Mouse (Mus musculus): ENCODE measurements around the gene Slc16a2. TPM values are rescaled to one million over a fixed set of nuclear protein-coding genes. Genes with fewer than 3 reads are reported as not detected.

Gene Slc16a2
- polyA plus RNA-seq (2011; ENCODE audit: insufficient read length, low read depth, missing spikeins) = 16.4 and 31.3 TPM in 2 replicates

DNA sequence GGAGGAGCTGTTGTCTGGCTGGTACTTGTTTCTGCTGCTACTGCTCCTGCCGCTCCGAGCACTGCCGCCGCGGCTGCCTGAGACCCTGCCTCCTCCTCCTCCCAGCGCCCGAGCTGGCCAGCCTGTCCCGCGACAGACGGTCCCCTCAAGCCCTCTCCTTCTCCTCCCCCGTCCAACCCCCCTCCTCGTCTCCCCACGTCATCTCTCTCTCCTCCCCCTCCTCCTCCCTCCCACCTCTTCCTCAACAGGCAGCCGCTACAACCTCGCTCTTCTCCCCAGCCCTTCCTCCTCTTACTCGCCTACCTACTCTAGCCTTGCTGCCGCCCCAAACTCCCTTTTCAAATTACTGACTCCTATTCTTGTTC, at the start of gene Slc16a2:
Gene Slc16a2, minus strand, starts transcription at position 152 of the 365 bp plus-strand sequence.
- TF ChIP-seq POLR2A (IDR thresholded peaks at IDR 0.05; ENCODE audit: low read depth, low read length) (peak; percentile 69), CTCF (IDR thresholded peaks at IDR 0.05; ENCODE audit: borderline replicate concordance, insufficient read depth, low read length) (no peak)
- Histone ChIP-seq H3K27ac (ENCODE audit: insufficient read depth, low read length) (peak within 1 kb of the TSS; percentile 54; the same call in 1 of the 2 replicates), H3K4me1 (ENCODE audit: control insufficient read depth, insufficient read depth, low read length) (no peaks in the 10 kb centered on the region), H3K4me3 (ENCODE audit: insufficient read depth, low read length) (peak within 1 kb of the TSS; percentile 55)

DNA sequence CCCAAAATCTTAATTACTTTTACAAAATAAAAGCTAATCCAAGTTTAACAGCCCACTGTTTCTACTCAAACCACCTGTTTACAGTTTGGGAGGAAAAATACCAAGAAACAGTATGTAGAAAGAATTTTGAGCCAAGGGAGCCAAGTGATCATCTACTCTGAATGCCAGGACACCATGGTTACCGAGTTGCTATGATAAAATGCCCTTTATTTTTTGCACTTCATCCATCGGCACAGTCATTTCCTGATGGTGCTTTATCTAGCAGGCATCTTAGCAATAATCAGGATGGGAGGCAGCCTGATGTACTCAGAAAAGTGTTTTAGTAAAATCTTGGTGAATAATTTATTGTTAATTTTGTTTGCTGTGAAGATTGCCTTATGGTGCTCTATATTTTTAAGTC, 41.7 kb upstream of the Slc16a2 start:
- Histone ChIP-seq H3K4me3 (ENCODE audit: insufficient read depth, low read length) (no peak overlapping the region), H3K27ac (ENCODE audit: insufficient read depth, low read length) (no peak overlapping the region), H3K4me1 (ENCODE audit: control insufficient read depth, insufficient read depth, low read length) (no peaks in the 10 kb centered on the region)
- TF ChIP-seq CTCF (IDR thresholded peaks at IDR 0.05; ENCODE audit: borderline replicate concordance, insufficient read depth, low read length) (no peak), POLR2A (IDR thresholded peaks at IDR 0.05; ENCODE audit: low read depth, low read length) (no peak)

DNA sequence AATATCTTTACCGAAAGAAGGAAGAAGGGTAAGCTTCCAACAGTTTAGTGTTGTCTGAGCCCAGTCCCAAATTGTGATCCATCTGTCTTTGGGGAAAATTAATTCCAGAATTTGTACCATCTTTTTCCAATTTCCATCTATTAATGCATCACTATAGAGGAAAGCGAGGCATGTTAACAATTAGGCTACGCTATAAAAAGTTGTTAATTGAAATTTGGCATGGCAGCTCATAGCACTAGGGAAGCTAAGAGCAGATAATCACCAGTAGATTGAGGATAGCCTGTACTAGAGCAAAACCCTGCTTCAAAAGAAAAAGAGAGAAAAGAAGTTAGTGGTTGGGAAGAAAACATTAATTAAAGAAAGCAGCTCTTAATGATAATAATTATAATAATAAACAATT, 41.1 kb upstream of the Slc16a2 start:
- no peak overlapping the region for H3K27ac ChIP-seq (ENCODE audit: insufficient read depth, low read length)
- TF ChIP-seq CTCF (IDR thresholded peaks at IDR 0.05; ENCODE audit: borderline replicate concordance, insufficient read depth, low read length) = no peak
- no peak for TF ChIP-seq POLR2A (IDR thresholded peaks at IDR 0.05; ENCODE audit: low read depth, low read length)
- no peak overlapping the region for H3K4me3 ChIP-seq (ENCODE audit: insufficient read depth, low read length)
- H3K4me1 ChIP-seq (ENCODE audit: control insufficient read depth, insufficient read depth, low read length) = no peaks in the 10 kb centered on the region

DNA sequence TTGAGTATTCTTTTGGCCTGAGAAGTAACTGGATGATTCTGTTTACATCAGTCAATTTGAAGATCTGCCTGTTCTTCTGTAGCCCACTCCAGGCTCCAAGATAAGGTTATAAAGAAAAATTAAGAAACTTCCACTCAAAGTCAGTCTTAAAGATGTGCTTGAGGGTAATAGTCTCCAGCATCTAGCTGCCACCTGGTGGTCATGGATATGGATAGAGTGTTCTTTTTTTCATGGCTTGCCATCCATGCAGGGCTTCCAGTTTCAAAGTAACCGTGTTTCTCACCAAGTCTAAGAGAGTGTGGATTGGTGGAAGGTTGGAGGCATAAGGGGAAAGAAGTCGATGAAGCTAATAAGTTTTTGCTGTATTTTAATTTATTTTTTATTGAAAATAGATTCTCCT, 23.5 kb upstream of the Slc16a2 start:
- Histone ChIP-seq H3K27ac (ENCODE audit: insufficient read depth, low read length) (no peak overlapping the region), H3K4me1 (ENCODE audit: control insufficient read depth, insufficient read depth, low read length) (no peaks in the 10 kb centered on the region), H3K4me3 (ENCODE audit: insufficient read depth, low read length) (no peak overlapping the region)
- TF ChIP-seq POLR2A (IDR thresholded peaks at IDR 0.05; ENCODE audit: low read depth, low read length) = no peak
- TF ChIP-seq CTCF (IDR thresholded peaks at IDR 0.05; ENCODE audit: borderline replicate concordance, insufficient read depth, low read length) = no peak

DNA sequence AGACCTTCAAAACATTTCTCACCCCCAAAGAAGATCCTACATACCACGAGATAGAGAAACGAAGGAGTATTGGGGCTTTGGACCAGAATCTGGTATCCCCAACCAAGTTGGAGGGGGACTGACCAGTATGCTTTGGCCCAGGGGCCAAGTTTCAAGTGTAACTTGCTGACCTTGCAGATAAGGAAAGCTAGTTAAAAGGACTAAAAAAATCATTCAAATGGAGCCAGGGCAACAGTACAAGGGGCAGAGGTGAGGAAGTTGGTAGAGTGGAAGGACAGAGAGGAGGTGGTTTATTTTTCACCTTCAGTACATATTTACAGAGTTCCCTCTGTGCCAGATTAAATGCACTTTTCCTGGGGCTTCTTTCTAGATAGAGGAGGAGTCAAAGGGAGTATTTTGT, 7.1 kb upstream of the Slc16a2 start:
- Histone ChIP-seq H3K4me3 (ENCODE audit: insufficient read depth, low read length) (no peak overlapping the region), H3K27ac (ENCODE audit: insufficient read depth, low read length) (no peak overlapping the region), H3K4me1 (ENCODE audit: control insufficient read depth, insufficient read depth, low read length) (no peaks in the 10 kb centered on the region)
- TF ChIP-seq POLR2A (IDR thresholded peaks at IDR 0.05; ENCODE audit: low read depth, low read length) (no peak), CTCF (IDR thresholded peaks at IDR 0.05; ENCODE audit: borderline replicate concordance, insufficient read depth, low read length) (no peak)

DNA sequence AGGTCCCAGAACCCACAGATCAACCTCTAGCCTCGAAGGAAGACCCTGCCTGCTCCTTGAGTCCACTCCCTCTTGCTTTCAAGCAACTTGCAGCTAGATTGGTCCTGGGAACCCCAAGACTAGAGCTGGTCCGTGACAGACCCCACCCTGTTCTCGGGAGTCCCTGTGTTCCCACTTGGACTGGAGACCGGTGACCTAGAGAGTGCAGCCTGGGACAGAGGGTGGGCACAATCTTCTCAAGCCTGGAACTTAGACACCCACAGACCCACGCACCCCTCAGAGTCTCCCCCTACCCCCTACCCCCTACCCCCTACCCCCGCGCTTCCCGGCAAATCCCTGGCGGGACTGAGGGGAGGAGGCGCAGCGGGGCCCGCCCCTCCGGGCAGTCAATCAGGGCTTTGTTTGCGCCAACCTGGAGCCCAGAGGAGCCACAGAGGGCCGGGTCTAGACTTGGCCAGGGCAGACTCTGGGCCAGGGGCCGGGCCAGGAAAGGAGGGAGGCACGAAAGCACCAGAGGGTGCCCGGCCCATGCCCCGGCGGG, 558 bp upstream of the Slc16a2 start:
- Histone ChIP-seq H3K27ac (ENCODE audit: insufficient read depth, low read length) (peak overlapping the region; percentile 54; the same call in 1 of the 2 replicates), H3K4me3 (ENCODE audit: insufficient read depth, low read length) (peak overlapping the region; percentile 55), H3K4me1 (ENCODE audit: control insufficient read depth, insufficient read depth, low read length) (no peaks in the 10 kb centered on the region)
- TF ChIP-seq POLR2A (IDR thresholded peaks at IDR 0.05; ENCODE audit: low read depth, low read length) = no peak
- TF ChIP-seq CTCF (IDR thresholded peaks at IDR 0.05; ENCODE audit: borderline replicate concordance, insufficient read depth, low read length) = no peak

DNA sequence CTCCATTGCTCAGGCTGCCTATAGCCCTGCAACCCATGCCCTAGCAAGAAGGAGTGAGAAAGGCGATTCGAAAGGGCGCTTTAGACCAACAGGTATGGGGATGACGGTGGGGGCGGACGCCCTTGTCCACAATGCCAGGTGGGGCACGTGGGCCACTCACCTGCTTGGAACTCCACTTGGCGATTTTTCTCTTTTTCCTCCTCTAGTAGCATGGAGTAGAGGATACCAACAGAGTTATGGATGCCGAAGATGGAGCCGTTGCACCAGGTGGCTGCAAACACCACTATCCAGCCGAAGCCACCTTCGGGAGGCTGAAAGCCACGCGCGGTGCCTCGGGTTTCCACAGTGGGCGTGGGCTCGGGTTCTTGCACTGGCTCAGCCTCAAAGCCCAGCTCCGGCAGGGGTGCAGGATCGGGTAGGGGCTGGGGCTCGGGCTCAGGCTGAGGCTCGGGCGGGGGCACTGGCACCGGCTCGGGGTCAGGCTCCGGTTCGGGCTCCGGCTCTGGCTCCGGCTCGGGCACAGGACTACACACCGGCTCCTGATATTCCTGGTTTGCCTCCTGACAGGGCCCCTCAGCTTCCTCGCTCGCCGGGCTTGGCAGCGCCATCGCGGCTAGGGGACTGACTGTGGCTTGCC, 470 bp downstream of the Slc16a2 start:
- Histone ChIP-seq H3K4me3 (ENCODE audit: insufficient read depth, low read length) (peak overlapping the region; percentile 40), H3K4me1 (ENCODE audit: control insufficient read depth, insufficient read depth, low read length) (no peaks in the 10 kb centered on the region), H3K27ac (ENCODE audit: insufficient read depth, low read length) (no peak overlapping the region)
- no peak for TF ChIP-seq CTCF (IDR thresholded peaks at IDR 0.05; ENCODE audit: borderline replicate concordance, insufficient read depth, low read length)
- TF ChIP-seq POLR2A (IDR thresholded peaks at IDR 0.05; ENCODE audit: low read depth, low read length) = no peak

DNA sequence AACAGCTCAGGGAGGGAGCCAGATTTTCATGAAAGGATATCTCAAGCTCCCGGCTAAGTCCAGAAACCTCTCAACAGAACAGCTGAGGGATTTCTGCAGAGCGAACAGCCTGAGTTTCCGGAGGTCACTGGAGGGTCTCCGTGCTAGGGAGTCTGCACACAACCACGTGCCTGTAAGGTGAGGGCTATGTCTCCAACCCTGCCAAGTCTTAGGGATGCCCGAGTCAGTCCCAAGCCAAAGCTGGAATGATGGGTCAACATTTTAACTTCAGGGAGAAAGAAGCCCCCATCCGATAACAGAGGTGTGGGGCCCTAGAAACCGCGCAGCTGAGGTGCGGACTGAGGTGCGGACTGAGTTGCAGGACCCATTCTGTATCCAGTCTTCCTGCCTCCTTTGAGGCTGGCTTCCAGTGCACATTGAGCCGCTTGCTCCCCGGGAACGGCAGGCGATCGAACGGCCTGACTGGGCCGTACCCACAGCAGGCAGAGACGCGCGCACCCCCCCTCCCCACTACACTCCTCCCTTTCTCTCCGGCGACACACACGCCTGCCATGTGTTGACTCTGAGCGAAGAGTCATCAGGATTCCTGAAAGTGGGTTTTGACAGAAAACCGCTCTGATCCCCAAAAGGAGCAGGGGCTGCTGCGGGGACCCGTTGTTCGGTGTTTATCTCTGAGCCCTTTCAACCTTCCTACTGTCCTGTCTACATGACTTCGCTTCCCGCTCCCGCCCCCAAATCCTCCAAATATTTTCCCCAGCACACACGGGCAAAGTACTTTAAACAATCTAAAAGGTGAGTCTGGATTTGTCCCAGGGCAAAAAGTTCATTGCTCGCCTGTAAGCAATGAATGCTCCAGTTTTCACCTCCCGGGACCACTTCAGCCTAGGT, 1.2 kb downstream of the Slc16a2 start:
- H3K4me1 ChIP-seq (ENCODE audit: control insufficient read depth, insufficient read depth, low read length) = no peaks in the 10 kb centered on the region
- H3K27ac ChIP-seq (ENCODE audit: insufficient read depth, low read length) = no peak overlapping the region
- TF ChIP-seq CTCF (IDR thresholded peaks at IDR 0.05; ENCODE audit: borderline replicate concordance, insufficient read depth, low read length) (no peak), POLR2A (IDR thresholded peaks at IDR 0.05; ENCODE audit: low read depth, low read length) (no peak)
- peak overlapping the region; percentile 40 for H3K4me3 ChIP-seq (ENCODE audit: insufficient read depth, low read length)

DNA sequence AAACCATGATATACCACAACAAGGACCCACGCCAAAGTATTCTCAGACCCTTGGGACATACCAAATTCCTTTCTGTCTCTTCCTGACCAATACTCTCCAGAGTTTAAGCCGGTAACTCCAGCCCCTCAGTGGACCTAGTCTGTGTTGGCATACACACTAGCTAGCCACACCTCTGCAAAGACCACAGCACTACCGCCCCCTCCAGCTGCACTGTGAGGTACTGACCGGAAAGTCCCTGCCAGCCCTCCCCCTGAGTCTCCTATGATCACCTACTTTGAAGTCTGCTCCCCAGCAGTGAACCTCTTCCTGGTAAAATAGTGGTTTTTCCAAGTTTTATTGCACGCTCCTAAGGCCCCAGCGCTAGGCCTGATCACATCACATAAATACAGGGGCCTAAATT, 2.5 kb downstream of the Slc16a2 start:
- TF ChIP-seq CTCF (IDR thresholded peaks at IDR 0.05; ENCODE audit: borderline replicate concordance, insufficient read depth, low read length) = no peak
- no peak for TF ChIP-seq POLR2A (IDR thresholded peaks at IDR 0.05; ENCODE audit: low read depth, low read length)
- H3K4me3 ChIP-seq (ENCODE audit: insufficient read depth, low read length) = no peak overlapping the region
- no peaks in the 10 kb centered on the region for H3K4me1 ChIP-seq (ENCODE audit: control insufficient read depth, insufficient read depth, low read length)
- H3K27ac ChIP-seq (ENCODE audit: insufficient read depth, low read length) = no peak overlapping the region

DNA sequence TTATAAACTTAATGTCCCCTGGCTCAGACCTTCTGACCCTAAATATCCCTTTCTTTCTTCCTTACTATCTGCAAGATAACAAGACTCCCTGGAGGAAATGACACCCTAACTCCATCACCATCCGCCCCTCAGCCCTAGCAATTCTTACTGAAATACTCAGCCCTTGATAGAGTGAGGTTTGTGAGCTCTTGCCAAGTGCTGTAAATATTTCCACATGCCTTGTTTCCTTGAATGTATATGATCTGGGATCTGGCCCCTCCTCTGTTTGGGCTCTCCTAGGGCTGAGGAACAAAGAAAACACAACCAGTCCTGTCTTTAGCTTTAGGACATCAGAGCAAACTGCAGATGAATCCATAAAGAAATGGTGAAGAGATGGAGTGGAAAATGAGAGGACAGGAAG, 9.1 kb downstream of the Slc16a2 start:
- H3K4me1 ChIP-seq (ENCODE audit: control insufficient read depth, insufficient read depth, low read length) = no peaks in the 10 kb centered on the region

More for the DNA sequence above, 9.1 kb downstream of the Slc16a2 start:
- TF ChIP-seq CTCF (IDR thresholded peaks at IDR 0.05; ENCODE audit: borderline replicate concordance, insufficient read depth, low read length) (no peak), POLR2A (IDR thresholded peaks at IDR 0.05; ENCODE audit: low read depth, low read length) (no peak)
- Histone ChIP-seq H3K4me3 (ENCODE audit: insufficient read depth, low read length) (no peak overlapping the region), H3K27ac (ENCODE audit: insufficient read depth, low read length) (no peak overlapping the region; the same call in 1 of the 2 replicates)
